Mouse (Mus musculus) layer of hippocampus, adult 9-11 months (tissue): ENCODE data around the gene Chrne.

ENCODE experiments used
- DNase-seq: peaks from one replicate; pipeline ENCODE4 v3.0.0; 2022

The Chrne gene

DNA sequence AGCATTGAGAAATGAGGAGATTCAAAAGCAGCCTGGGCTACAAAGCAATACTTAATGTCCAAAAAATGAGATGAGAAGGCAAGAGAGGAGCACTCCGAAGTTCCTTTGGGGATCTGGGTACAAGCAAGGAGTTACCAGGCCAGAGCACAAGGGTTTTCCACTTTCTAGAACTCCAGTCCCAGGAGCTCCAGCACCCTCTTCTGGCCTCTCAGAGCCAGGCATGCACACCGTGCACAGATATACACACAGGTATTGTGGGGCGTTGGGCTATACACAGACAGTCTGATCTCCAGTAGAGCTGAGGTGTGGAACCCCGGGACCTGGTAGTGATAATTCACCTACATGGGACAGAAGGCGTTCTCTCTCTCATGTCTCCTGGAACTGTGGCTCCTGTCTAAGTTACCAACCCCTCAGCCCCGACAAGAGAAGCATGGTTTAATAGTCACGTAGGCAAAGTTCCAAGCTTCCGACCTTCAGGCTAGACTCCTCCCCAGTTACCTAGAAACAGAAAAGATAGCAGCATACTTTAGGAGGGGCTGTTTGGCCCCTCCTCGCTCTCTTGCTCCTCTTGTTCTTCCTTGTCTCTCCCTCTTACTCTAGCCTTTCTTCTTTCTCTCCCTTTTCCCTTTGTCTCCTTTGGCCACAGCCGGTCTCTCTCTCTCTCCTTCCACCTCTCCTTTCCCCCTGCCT, 4.2 kb upstream of the Chrne start:
- no peak for DNase-seq

DNA sequence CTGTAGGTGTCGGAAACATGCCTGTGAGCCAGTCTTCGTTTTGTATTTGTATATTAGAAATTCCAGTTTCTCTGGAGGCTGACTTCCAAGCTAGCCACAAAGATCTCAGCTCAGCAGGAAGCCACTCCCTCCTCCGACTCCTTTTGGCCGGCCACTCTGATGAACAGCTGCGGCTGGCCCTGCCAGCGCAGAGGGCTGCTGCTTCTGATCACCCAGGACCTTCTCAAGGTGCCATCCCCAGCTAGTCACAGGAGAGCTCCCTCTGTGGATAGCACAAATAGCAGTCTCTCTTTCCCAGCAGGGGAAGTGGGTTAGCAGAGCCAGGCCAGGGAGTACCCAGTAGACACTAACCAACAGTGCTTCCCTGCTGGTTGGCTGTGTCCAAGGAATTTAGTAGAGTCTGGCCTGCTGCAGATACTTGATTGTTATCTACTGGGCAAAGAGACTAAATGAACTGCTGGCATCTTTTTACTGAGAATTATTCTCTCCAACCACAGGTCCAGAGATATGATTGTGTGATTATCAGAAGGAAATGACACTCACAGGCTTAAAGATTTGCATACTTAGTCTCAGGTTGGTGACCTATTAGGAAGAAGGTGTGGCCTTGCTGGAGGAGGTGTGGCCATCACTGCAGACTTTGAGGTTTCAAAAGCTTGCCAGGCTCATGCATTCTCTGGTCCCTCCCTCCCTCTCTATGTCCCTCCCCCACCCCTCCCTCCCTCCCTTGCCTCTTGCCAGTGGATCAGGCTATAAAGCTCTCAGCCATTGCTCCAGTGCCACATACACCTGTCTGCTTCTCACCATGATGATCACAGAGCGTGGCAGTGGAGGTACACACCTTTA, 3.2 kb upstream of the Chrne start:
- DNase-seq = no peak

DNA sequence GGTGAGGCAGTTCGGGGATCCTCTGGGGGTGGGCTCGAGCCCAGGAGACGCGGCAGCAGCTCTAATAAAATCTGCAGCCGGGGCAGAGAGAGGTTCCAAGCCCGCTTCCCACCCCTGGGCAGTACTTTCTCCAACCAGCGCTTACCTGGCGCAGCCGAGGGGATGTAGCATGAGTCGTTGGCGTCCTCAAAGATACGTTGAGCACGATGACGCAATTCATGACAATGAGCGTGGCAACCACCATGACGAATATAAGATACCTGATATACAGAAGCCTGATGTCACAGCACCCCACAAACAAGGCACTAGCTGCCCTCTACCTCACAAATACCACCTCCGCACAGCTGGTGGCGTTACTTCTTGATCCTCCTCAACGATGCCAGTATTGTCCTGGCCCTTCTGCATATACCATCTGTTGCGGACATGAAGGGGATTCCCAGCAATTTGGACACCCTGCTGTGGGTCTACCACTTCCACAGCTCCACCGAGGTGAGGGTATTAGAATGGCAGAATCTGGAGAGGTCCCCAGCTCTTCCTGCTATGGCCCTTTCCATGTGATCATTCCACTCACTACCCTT, 3.4 kb downstream of the Chrne start, which contains the start of gene 4930544D05Rik:
4930544D05Rik (plus strand) TSS at position 333 of the 578 bp plus-strand sequence.
- no peak for DNase-seq

DNA sequence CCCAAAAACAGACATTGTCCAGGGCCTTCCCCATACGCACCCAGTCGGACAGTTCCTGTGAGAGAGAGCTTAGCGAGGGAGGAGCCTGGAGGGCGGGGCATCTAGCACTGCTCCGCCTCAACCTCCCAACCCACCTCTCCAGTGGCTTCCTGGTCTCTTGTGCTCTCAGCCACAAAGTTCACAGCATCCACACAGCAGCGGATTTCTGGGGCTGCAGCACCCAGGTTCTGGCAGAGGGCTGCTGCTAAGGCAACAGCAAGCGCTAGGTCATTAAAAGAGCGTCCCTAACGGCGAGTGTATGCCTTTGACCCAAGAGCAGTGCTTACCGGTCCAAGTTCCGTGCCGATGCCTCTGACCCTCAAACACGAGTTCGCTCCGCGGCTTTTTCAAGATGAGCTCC, 3.9 kb downstream of the Chrne start:
- peak; percentile 64 for DNase-seq

DNA sequence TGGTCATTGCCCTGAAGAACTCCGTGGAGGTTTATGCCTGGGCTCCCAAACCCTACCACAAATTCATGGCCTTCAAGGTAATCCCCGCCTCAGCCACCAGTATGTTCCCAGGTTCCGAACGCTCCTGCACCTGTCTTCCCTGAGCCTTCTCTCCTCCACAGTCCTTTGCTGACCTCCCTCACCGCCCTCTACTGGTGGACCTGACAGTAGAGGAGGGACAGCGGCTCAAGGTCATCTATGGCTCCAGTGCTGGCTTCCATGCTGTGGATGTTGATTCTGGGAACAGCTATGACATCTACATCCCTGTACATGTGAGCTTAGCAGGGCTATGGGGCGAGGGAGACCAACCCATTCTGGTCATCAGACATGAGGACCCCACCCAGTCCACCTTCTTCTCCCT, 6.5 kb downstream of the Chrne start:
- DNase-seq = no peak

DNA sequence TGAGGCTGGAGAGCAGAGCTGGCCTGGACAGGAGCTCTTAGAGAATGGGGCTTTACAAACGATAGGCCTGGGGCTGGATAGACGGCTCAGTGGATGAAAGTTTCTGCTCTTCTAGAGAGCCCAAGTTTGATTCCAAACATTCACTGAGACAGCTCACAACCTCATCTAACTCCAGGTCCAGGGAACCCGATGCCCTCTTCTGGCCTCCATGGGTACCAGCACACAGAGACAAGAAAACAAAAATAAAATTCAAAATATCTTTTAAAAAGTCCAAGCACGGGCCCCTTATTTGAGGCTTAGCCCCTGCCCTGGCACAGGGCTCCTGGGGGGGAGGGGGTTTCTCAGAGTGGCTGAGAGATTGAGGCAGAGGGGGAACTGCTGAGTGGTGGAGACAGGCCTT, 8.3 kb downstream of the Chrne start:
- DNase-seq = no peak

DNA sequence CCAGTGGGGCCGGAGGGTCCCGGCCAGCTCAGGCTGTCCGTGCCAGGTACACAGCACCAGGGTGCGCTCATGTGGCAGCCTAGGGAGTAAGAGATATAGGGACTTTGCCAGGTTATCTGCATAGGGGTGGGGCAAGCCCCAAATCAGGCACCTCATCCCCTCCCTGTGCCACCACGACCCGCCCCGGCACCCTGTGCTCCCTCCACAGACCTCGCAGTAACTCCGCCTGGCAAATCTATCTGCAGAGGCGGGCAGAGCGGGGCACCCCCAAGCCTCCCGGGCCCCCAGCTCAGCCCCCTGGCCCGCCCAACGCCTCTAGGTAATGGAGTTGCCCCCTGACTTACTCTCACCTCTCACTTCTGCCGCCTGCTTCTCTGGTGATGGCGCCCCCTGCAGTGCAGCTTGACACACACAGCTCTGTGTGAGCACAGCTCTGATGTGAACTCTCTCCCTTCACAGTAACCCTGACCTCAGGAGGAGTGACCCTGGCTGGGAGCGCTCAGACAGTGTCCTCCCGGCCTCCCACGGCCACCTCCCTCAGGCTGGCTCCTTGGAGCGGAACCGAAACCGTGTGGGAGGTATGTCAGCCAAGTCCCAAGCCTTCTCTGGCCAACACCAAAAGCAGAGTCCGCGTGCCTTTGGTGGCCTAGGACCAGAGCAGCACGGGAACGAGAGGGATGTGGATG, 10.5 kb downstream of the Chrne start:
- DNase-seq = peak; percentile 36

DNA sequence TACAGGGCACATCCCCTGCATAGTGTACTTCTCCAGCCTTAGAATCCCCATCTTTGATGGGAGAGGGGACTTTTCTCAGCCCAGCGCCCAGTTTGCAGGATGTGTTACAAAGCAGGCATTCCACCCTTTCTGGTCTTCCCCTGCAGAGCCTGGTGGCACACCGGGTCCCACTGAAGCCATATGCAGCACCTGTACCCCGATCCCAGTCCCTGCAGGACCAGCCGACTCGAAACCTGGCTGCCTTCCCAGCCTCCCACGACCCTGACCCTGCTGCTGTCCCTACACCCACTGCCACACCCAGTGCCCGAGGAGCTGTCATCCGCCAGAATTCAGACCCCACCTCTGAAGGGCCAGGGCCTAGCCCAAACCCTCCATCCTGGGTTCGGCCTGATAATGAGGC, 11.4 kb downstream of the Chrne start:
- DNase-seq = no peak

DNA sequence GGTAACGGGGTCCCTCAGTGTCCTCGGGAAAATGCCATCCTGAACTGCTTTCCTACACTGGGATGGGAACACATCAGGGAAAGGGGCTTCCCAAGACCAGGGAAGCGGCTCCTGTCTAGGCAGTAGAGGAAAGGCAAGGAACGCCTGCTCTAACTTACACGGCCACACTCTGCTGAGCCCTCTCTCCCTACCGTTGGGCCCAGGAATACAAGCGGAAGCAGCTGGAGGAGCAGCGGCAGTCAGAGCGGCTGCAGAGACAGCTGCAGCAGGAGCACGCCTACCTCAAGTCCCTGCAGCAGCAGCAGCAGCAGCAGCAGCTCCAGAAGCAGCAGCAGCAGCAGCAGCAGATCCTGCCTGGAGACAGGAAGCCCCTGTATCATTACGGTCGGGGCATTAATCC, 12.3 kb downstream of the Chrne start:
- no peak for DNase-seq

DNA sequence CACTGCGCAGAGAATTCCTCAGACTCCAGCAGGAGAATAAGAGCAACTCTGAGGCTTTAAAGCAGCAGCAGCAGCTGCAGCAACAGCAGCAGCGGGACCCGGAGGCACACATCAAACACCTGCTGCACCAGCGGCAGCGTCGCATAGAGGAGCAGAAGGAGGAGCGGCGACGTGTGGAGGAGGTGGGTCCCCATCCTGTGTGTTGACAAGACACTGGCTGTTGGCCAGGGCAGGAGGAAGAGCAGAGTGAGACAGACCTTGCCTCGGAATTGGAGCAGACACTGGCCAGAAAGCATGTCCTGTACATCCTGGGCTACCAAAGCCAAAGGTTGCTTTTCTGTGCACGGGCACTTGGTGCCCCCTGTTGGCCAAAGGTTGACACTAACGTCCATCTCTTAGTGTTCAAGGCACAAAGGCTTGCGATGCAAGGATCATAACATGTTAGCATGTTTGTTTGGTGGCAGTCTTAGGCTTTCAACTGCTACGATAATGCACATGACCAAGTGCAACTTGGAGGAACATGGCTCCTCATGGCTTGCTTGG, 13.9 kb downstream of the Chrne start:
- peak; percentile 73 for DNase-seq

DNA sequence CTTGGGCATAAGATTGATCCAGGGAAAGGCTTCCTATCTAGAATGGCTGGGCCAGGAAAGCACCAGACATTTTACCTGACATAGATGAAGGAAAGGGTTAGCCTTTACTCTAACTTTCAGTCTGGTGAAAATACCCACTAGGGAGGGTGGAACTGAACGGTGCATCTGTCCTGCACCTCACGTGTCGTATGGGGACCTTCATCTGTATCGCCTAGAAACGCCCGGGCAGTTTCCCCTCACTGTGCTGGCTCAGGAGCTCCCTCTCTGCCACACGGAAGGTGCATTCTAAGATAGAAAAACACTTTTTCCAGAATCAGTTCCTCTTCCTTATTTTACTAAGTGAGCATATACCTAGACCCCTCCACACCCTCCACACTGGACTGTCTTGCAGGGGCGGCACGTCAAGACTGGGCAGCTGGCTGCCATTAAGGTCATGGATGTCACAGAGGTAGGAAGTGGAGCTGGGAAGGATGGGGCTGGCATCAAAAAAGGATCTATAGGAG, 20.5 kb downstream of the Chrne start:
- no peak for DNase-seq

DNA sequence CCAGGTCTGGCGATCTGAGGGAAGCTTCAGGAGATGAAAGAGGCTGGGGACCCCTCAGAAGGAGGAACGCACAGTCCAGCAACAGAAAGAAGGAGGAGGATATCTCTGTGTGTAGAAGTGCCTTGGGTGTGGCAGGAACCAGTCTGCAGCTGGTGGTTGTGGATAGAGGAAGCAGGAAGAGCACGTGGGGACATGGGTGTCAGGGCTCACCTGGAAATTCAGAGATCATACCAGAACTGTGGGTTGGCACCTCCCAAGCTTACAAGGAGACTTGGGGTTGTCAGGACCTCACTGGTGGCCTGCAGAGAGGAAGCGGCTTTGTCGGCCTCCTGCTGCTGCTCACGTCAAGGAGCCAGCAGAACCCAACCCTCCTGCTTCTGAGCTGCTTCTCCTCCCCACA, 21.7 kb downstream of the Chrne start:
- DNase-seq = no peak

DNA sequence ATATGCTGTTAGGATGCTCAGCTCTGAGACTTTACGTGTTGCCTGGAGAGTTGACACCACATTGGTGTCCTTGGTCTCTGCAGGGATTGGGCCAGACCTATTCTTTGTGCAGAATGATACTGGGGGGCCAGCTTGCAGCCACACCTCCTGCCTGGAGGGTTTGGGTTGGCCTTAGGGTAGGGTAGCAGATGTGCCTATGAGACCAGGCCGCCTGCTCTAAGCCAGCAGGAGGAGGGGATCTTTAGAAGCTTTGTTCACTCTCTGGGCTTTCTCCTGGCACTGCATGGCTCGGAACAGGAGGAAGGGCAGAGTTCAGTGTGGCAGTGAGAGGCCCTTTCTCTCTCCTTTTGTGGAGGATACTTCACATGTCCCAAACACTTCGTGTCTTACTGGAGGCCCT, 22.9 kb downstream of the Chrne start:
- DNase-seq = no peak

DNA sequence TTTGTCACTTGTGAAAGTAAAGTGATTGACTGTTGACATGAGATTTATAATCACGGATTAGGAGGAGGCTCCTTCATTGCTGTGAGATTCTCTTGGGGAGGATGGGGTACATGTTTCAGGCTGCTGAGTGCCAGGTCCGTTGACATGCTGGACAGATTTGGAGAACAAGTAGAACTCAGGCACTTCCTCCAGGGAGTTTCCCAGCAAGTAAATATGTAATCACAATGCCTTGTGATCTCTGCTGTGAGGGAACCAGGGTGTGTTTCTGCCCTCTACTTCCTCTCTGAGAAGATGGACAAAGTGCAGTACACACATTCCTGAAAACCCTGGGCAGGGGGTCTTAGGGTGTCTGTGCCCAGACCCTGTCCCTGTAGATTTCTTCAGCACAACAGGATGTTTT, 23.4 kb downstream of the Chrne start:
- DNase-seq = no peak

DNA sequence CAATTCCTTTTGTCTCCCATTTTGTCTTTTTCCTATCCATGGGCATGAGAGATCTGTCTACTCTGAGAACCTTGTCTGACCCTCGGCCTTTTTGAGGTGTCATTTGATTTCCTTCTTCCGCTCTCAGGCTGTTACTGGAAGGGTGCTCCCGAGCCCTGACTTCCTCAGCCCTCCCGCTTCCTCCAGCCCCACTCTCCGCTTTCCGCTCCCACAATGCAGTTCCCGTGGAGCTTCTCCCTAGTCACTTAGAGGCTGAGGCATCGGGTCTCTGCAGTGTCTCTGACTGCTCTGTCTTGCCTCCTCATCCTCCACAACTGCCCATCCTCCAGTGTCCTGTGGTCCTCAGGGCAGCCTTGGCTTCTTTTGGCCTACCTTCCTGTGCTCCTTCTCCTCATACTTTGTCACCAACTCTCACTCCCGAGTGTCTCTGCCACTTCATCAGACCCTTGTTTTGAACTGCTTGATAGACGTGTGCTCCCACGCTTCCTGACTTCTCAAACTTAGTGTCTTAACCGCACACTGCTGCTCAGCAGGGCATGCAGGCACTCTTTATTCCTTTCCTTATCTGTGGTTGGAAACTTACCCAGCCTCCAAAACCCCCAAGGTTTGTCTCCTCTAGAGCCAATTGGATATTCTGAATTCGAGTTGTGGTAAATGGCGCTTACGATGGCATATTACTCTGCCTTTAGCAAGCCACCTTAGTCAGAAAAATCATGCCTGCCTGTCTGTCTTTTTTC, 24.6 kb downstream of the Chrne start:
- no peak for DNase-seq

DNA sequence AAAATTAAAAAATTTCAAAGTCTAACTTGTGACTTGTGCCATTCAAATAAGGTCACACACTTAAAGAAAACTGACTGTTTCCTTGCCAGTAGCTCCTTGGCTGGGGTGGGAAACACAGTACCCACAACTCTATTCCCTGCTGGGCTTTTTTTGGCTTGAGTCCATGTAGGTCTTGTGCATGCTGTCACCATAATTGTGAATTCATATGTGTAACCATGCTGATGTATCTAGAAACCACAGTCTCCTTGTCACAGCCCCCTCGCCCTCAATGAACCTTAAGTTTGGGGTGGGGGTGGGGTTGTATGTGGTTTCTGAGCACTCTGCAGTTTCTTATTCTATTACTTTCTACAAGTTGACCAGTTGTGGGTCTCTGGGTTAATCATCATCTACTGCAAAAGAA, 27.3 kb downstream of the Chrne start:
- no peak for DNase-seq

DNA sequence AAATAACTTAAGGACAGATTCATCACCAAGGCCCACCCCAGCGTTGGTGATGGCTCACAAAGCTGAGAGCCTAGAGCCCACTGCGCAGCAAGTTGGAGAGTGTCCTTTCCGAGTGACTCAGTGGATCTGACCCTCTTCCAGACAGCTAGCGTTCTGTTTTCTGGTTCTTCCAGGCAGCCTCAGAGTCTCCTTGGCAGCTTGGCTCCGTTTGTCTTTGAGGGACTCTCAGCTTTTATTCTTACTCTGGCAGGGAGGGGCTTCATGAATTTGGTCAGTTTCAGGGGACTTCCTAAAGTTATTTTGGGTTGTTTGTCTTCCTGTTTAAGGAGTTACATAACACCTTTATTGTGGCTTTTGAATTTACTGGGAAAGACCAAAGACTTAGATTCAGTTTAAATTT, 32.1 kb downstream of the Chrne start:
- DNase-seq = no peak

DNA sequence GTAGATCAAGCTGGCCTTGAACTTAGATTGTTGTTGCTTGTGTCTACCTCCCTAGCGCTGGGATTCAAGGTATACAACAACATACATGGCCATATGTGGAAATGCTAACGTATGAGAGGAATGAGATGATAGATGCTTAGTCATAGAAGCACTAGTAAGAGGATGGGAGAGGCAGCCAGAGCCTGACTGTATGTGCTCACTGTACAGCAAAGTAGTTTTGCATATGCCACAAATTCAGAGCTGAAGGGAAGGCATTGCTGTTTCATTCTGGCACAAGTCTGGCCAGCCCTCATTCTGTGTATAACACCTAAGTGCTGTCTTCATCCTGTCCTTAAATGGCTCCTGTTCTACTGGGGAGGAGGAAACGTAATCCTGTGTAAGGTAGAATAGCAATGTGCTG, 32.8 kb downstream of the Chrne start:
- no peak for DNase-seq

DNA sequence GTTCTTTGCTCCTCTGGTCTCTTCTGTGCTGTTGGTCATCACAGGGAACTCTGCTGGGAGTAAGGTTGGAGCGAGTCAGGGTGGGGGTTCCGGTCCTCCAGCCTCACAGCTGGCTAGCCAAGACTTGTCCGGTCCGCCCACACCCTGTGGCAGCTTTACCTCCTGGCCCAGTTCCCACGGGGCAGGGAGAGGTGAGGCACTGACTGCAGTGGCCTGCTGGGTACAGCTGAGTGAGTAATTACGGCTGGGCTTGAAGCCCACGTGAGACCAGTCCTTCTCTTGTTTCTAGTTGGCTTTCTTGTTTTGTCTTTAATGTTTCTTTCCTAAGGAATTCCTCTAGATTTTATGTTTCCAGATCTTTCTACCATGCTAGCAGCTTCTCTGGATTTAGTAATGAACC, 33.6 kb downstream of the Chrne start:
- DNase-seq = no peak

DNA sequence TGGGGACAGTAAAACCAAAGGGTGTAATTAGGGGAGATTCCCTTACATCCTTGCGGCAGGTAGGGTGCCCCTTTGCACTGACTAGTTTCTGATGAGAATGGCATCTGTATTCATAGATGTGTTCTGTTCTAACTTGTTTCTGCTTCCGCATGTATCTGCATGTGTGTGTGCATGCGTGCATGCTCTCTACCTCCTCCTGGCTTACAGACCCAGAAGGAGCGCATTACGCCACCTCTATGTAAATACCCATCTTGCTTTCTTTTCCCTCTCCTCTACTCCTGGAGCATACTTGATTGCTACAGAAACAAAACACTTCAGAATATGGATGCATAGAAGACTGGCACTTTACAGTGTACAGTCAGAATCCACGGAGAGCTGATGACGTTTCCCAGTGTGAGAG, 35.2 kb downstream of the Chrne start:
- DNase-seq = no peak

DNA sequence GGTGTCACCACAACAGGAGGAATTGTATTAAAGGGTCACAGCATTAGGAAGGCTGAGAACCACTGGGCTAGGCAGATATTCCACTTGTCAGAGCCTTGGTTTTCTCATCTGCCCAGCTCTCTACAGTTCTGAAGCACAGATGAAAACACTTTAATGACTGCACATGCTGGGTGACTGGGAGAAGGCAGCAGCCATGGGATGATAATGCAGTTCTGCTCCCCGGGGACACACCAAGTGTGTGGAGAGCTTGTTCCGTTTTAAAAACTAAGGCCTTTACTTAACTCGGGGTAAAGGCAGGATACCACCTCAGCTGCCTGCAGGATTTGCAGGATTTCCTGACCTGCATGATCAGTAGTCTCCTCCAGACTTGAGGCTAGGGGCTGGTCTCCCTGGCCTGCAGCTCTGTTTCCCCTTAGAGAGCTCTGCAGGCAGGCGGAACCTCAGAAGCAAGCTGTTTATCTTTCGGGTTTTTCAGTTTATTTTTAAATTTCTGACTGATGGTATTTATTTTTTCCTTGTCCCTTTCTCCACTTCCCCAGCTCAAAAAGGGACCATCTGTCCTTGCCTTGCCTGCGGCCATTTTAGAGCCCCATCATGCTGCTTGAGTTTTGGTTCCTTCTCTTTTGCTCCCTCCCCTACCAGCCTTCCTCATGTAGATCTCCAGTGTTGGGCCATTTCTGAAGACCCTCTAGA, 35.8 kb downstream of the Chrne start:
- no peak for DNase-seq

DNA sequence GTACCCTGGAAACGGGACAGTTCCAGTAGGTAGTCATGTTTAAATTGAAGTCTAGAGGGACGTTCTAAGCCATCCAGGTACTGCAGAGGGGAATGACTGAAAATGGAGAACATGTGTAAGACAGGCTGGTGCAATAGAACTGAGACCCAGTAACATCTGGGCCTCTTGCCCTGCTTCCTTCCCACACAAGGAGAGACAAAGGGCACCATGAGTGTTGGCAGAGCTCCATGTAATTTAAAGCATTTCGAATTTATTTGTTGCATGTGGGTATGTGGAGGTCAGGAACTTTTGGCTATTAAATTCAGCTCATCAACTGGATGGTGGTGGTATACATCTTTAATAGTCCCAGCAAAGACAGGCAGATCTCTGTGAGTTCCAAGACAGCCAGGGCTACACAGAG, 36.8 kb downstream of the Chrne start:
- no peak for DNase-seq
